Mouse (Mus musculus) pancreas, adult 10 weeks (tissue): ENCODE measurements around the gene Gpr31b. TPM values are rescaled to one million over a fixed set of nuclear protein-coding genes. Genes with fewer than 3 reads are reported as not detected.

Source experiments
- polyA plus RNA-seq: library from polyadenylated mRNA; stranded (reverse); fragments of 350-450 nt; fragmentation: Illumina TruSeq; extraction: RNeasy Lipid Tissue Mini Kit (QIAGEN cat#74804); gene quantifications from one replicate; pipeline ENCODE4 v1.2.3, GENCODE M21; 2015; ENCODE audit warnings: low read depth, low replicate concordance; ENCODE audit not compliant: insufficient read depth

Gene Gpr31b
- polyA plus RNA-seq = not detected

GRCm38 (mm10) chr17:13052124-13052813 lies at the start of gene Gpr31b:
Gene Gpr31b, minus strand, starts transcription at chr17:13052296.

GRCm38 (mm10) chr17:13060804-13061203 lies 8.7 kb upstream of the Gpr31b start, which contains the start of gene Tcp10b:
Gene Tcp10b, plus strand, starts transcription at chr17:13061104.

GRCm38 (mm10) chr17:13006546-13006945 lies 45.5 kb downstream of the Gpr31b start, which contains the start of gene Sod2:
Gene Sod2, plus strand, starts transcription at chr17:13006846.

Other genes with a start within 250 kb of the Gpr31b start
- gene Mas1, start 184.2 kb downstream of the Gpr31b start, polyA plus RNA-seq = not detected
- gene Mrgprh, start 176.3 kb downstream of the Gpr31b start, polyA plus RNA-seq = 0.55 TPM
- gene Pnldc1, start 142.1 kb downstream of the Gpr31b start, polyA plus RNA-seq = not detected
- gene Tcp1, start 136.6 kb downstream of the Gpr31b start, polyA plus RNA-seq = 42.0 TPM
- gene Mrpl18, start 136.0 kb downstream of the Gpr31b start, polyA plus RNA-seq = 9.9 TPM
- not detected for gene Acat3, start 111.7 kb downstream of the Gpr31b start, polyA plus RNA-seq
- gene Acat2, start 91.5 kb downstream of the Gpr31b start, polyA plus RNA-seq = 2.1 TPM
- gene Wtap, start 58.1 kb downstream of the Gpr31b start, polyA plus RNA-seq = 16.4 TPM
- gene Sod2, start 45.5 kb downstream of the Gpr31b start, polyA plus RNA-seq = 18.4 TPM
- 0.76 TPM for gene Tcp10b, start 8.8 kb upstream of the Gpr31b start, polyA plus RNA-seq
- gene Unc93a, start 79.5 kb upstream of the Gpr31b start, polyA plus RNA-seq = not detected
- gene Smok2a, start 168.9 kb upstream of the Gpr31b start, polyA plus RNA-seq = not detected
- not detected for gene Smok2b, start 178.0 kb upstream of the Gpr31b start, polyA plus RNA-seq